Mouse (Mus musculus): Measurements from ENCODE around the gene Sowahc. TPM values are rescaled to one million over a fixed set of nuclear protein-coding genes. Genes with fewer than 3 reads are reported as not detected.

Sowahc gene
- polyA plus RNA-seq, 1 experiment from 2014 or later = 10.2 TPM

DNA sequence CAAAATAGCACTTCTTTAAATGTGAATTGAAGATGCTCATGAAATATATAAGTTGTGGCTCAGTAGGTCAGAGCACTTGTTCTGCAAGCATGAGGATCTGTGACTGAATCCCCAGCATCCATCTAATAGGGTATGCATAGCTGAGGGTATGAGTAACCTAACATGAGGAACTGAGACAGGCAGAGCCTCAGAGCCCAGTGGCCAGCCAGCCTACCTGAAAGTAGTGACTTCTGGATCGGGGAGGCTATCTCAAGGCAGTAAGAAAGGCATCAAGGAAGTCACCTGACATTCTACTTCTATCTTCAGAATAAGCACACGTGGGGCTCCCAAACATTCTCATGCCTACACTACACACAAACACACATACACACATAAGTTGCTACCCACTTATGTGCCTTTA, 3.4 kb downstream of the Sowahc start:
- Histone ChIP-seq H3K4me3 (ENCODE audit: low read depth, low read length) (no peak overlapping the region), H3K4me2 (replicated peaks; ENCODE audit: low read depth) (peak overlapping the region; percentile 23), H3K4me1 (replicated peaks; ENCODE audit: control insufficient read depth, insufficient read depth) (peaks cover 4% of the 10 kb centered on the region; the same call in 1 of the 2 replicates), H3K9me3 (ENCODE audit: control insufficient read depth, low read length) (no peaks in the 10 kb centered on the region), H3K27ac (replicated peaks) (no peak overlapping the region), H3K27me3 (ENCODE audit: control insufficient read depth, insufficient read depth, low read length) (no peaks in the 10 kb centered on the region), H3K9ac (ENCODE audit: low read length) (no peak overlapping the region), H3K36me3 (ENCODE audit: control insufficient read depth, insufficient read depth, low read length) (no peaks in the 10 kb centered on the region)
- TF ChIP-seq CTCF (IDR thresholded peaks at IDR 0.05; ENCODE audit: low read depth) = no peak
- no peak for TF ChIP-seq EP300 (optimal IDR thresholded peaks at IDR 0.05)
- ATAC-seq (ENCODE audit: low FRiP score, low TSS enrichment) (no peak), DNase-seq (ENCODE audit: low spot score) (no peak)
- WGBS = 64% methylated on average over 2 of the region's 2 CpGs

DNA sequence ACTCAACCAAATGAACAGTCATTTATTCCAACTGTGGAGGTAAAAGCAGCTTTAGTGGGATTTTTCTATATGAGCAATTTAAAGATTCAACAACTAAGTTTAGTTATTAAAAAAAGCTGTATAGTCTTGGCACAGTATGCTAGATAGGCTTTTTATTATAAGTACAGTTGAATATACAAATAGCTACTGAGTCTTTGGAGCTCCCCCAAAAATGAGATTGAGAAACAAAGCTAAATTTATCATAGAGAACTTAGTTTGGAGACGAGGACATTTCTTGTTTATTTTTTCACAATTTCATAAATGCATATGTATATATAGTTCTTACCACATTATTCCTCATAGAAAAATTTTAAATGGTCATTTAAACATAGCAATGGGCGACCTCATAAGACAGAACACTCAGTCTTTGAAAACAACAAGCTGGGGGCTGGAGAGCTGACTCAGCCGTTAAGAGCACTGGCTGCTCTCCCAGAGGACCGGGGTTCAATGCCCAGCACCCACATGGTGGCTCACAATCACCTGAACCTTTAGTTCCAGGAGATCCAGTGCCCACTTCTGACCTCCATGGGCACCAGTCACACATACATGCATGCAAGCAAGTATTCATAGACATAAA, 7.6 kb downstream of the Sowahc start:
- Histone ChIP-seq H3K4me2 (replicated peaks; ENCODE audit: low read depth) (no peak overlapping the region), H3K4me3 (ENCODE audit: low read depth, low read length) (no peak overlapping the region), H3K36me3 (ENCODE audit: control insufficient read depth, insufficient read depth, low read length) (no peaks in the 10 kb centered on the region), H3K27ac (replicated peaks) (no peak overlapping the region), H3K9me3 (ENCODE audit: control insufficient read depth, low read length) (no peaks in the 10 kb centered on the region), H3K9ac (ENCODE audit: low read length) (no peak overlapping the region), H3K27me3 (ENCODE audit: control insufficient read depth, insufficient read depth, low read length) (no peaks in the 10 kb centered on the region), H3K4me1 (replicated peaks; ENCODE audit: control insufficient read depth, insufficient read depth) (no peaks in the 10 kb centered on the region)
- DNase-seq (ENCODE audit: low spot score) (no peak), ATAC-seq (ENCODE audit: low FRiP score, low TSS enrichment) (no peak)
- 43% methylated on average over 4 of the region's 4 CpGs for whole genome bisulfite sequencing
- no peak for TF ChIP-seq CTCF (IDR thresholded peaks at IDR 0.05; ENCODE audit: low read depth)
- no peak for TF ChIP-seq EP300 (optimal IDR thresholded peaks at IDR 0.05)

DNA sequence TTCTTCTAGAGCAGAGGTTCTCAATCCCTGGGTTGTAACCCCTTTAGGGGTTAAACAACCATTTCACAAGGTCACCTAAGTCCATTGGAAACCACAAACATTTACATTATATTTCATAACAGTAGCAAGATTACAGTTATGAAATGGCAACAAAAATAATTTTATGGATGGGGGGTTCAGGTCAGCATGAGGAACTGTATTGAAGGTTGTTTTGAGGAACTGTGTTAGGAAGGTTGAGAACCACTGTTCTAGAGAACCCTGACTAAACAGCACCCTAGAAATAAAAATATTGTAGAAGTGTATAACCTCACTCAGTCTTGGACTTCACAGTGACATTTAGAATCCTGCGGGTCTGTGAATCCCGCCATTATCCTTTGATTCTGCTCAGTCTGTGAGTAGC, 13.5 kb downstream of the Sowahc start:
- TF ChIP-seq CTCF (IDR thresholded peaks at IDR 0.05; ENCODE audit: low read depth) = no peak
- TF ChIP-seq EP300 (optimal IDR thresholded peaks at IDR 0.05) = no peak
- ATAC-seq (ENCODE audit: low FRiP score, low TSS enrichment) = no peak
- Histone ChIP-seq H3K36me3 (ENCODE audit: control insufficient read depth, insufficient read depth, low read length) (no peaks in the 10 kb centered on the region), H3K4me1 (replicated peaks; ENCODE audit: control insufficient read depth, insufficient read depth) (no peaks in the 10 kb centered on the region), H3K4me3 (ENCODE audit: low read depth, low read length) (no peak overlapping the region), H3K27me3 (ENCODE audit: control insufficient read depth, insufficient read depth, low read length) (no peaks in the 10 kb centered on the region), H3K4me2 (replicated peaks; ENCODE audit: low read depth) (no peak overlapping the region), H3K9ac (ENCODE audit: low read length) (no peak overlapping the region), H3K9me3 (ENCODE audit: control insufficient read depth, low read length) (no peaks in the 10 kb centered on the region), H3K27ac (replicated peaks) (no peak overlapping the region)
- DNase-seq (ENCODE audit: low spot score) = no peak
- WGBS = 91% methylated on average over 2 of the region's 2 CpGs

GRCm38 (mm10) chr10:59235847-59236246, 14.1 kb downstream of the Sowahc start:
- Histone ChIP-seq H3K27ac (replicated peaks) (no peak overlapping the region), H3K9me3 (ENCODE audit: control insufficient read depth, low read length) (no peaks in the 10 kb centered on the region), H3K36me3 (ENCODE audit: control insufficient read depth, insufficient read depth, low read length) (no peaks in the 10 kb centered on the region), H3K27me3 (ENCODE audit: control insufficient read depth, insufficient read depth, low read length) (no peaks in the 10 kb centered on the region), H3K9ac (ENCODE audit: low read length) (no peak overlapping the region), H3K4me1 (replicated peaks; ENCODE audit: control insufficient read depth, insufficient read depth) (no peaks in the 10 kb centered on the region), H3K4me3 (ENCODE audit: low read depth, low read length) (no peak overlapping the region), H3K4me2 (replicated peaks; ENCODE audit: low read depth) (no peak overlapping the region)
- WGBS = 46% methylated on average over 4 of the region's 4 CpGs
- TF ChIP-seq CTCF (IDR thresholded peaks at IDR 0.05; ENCODE audit: low read depth) (no peak), EP300 (optimal IDR thresholded peaks at IDR 0.05) (no peak)
- no peak for ATAC-seq (ENCODE audit: low FRiP score, low TSS enrichment)
- no peak for DNase-seq (ENCODE audit: low spot score)

GRCm38 (mm10) chr10:59236486-59236885, 14.7 kb downstream of the Sowahc start:
- Histone ChIP-seq H3K4me3 (ENCODE audit: low read depth, low read length) (no peak overlapping the region), H3K4me2 (replicated peaks; ENCODE audit: low read depth) (no peak overlapping the region), H3K27ac (replicated peaks) (no peak overlapping the region), H3K9ac (ENCODE audit: low read length) (no peak overlapping the region), H3K4me1 (replicated peaks; ENCODE audit: control insufficient read depth, insufficient read depth) (no peaks in the 10 kb centered on the region), H3K27me3 (ENCODE audit: control insufficient read depth, insufficient read depth, low read length) (no peaks in the 10 kb centered on the region), H3K9me3 (ENCODE audit: control insufficient read depth, low read length) (no peaks in the 10 kb centered on the region), H3K36me3 (ENCODE audit: control insufficient read depth, insufficient read depth, low read length) (no peaks in the 10 kb centered on the region)
- no peak for TF ChIP-seq CTCF (IDR thresholded peaks at IDR 0.05; ENCODE audit: low read depth)
- no peak for TF ChIP-seq EP300 (optimal IDR thresholded peaks at IDR 0.05)
- WGBS = 74% methylated on average over 6 of the region's 6 CpGs
- ATAC-seq (ENCODE audit: low FRiP score, low TSS enrichment) = no peak
- no peak for DNase-seq (ENCODE audit: low spot score)

GRCm38 (mm10) chr10:59237757-59238156, 16.0 kb downstream of the Sowahc start:
- DNase-seq (ENCODE audit: low spot score) = no peak
- Histone ChIP-seq H3K27me3 (ENCODE audit: control insufficient read depth, insufficient read depth, low read length) (no peaks in the 10 kb centered on the region), H3K9me3 (ENCODE audit: control insufficient read depth, low read length) (no peaks in the 10 kb centered on the region), H3K4me3 (ENCODE audit: low read depth, low read length) (no peak overlapping the region), H3K36me3 (ENCODE audit: control insufficient read depth, insufficient read depth, low read length) (no peaks in the 10 kb centered on the region), H3K9ac (ENCODE audit: low read length) (no peak overlapping the region), H3K4me1 (replicated peaks; ENCODE audit: control insufficient read depth, insufficient read depth) (no peaks in the 10 kb centered on the region), H3K27ac (replicated peaks) (no peak overlapping the region), H3K4me2 (replicated peaks; ENCODE audit: low read depth) (no peak overlapping the region)
- TF ChIP-seq EP300 (optimal IDR thresholded peaks at IDR 0.05) (no peak), CTCF (IDR thresholded peaks at IDR 0.05; ENCODE audit: low read depth) (no peak)
- ATAC-seq (ENCODE audit: low FRiP score, low TSS enrichment) = no peak
- 31% methylated on average over 3 of the region's 3 CpGs for WGBS
